Mouse (Mus musculus): ENCODE measurements around the gene Coa7.

DNA sequence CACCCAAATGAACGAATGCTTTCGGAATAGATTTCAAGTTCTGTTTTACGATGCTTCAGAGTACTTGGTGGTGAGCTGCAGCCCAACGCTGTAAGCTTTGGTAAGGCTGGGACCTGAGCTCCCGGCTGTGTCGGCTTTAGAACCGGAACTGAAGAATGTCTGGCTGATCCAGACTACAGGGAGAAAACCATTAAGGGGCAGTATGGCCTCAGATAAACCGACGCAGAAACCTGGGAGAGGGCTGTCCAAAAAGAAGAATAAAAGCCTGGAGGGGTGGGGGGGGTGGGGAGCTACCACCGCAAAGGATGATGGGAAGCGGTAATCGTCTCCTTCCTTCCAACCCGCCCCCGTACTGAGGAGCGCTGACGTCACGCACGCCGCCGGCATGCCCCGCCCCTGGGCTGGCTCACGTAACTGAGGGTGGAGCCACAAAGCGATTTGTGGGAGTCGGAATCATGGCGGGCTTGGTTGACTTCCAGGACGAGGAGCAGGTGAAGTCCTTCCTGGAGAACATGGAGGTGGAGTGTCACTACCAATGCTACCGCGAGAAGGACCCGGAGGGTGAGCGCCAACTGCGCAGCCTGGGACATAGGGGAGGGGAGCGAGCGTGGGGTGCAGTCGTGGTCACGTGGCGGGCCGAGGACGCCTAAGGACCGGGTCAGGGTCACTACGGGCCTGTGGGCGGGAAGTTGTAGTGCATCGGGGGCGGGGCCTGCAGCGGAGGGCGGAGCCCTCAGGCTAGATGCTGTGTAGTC, at the start of gene Coa7:
- TF ChIP-seq CTCF (IDR thresholded peaks at IDR 0.05; ENCODE audit: borderline replicate concordance, extremely low read depth, insufficient read depth, insufficient read length), result no peak
- TF ChIP-seq POLR2A (IDR thresholded peaks at IDR 0.05; ENCODE audit: borderline replicate concordance, extremely low read depth, insufficient read depth, insufficient read length, poor library complexity, severe bottlenecking), result no peak

Data from brain, embryonic 14.5 days (tissue).